Mouse (Mus musculus) limb, embryonic 12.5 days (tissue): Measurements from ENCODE around the gene Pdia6. TPM values are rescaled to one million over a fixed set of nuclear protein-coding genes. Genes with fewer than 3 reads are reported as not detected.

ENCODE experiments used
- polyA plus RNA-seq: library from polyadenylated mRNA; unstranded; fragments of >200 nt; fragmentation: Nextera tagmentation; extraction: Ambion mirVana; gene quantifications from 2 replicates; pipeline ENCODE4 v1.2.1, GENCODE M21; 2016

The Pdia6 gene
- polyA plus RNA-seq, 1 experiment from 2014 or later = 582 TPM

Other genes starting within 250 kb of the Pdia6 start
- gene Kcnf1, start 89.7 kb upstream of the Pdia6 start, polyA plus RNA-seq = 0.50 and 0.55 TPM in 2 replicates
- gene Atp6v1c2, start 62.8 kb downstream of the Pdia6 start, polyA plus RNA-seq = 0.16 and 0.17 TPM in 2 replicates
- 30.8 and 33.5 TPM in 2 replicates for gene Nol10, start 81.9 kb downstream of the Pdia6 start, polyA plus RNA-seq